Mouse (Mus musculus): ENCODE results near the gene Lgals1. TPM values are rescaled to one million over a fixed set of nuclear protein-coding genes. Genes with fewer than 3 reads are reported as not detected.

Lgals1 gene
- polyA plus RNA-seq, 1 experiment = 13,722 TPM

DNA sequence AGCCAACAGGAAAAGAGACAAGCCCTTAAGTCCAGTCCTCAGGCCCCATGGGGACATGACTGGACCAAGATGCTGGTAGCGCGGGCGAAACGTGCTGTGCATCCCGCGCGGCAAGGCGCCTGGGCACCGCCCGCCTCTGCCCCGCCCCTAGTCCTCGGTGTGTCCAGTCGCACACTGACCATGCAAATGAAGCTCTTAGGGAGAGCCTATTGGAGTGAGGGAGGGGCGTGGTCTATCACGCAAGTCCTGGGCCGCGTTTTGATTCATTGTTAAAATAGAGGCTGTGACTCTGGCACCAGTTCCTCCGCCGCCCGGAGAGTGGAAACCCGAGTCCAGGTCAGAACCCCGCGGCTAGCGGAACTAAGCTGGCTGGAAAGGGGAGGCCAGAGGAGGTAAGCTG is 21.1 kb downstream of the Lgals1 start, which contains the start of gene Triobp:
Triobp (plus strand) TSS at position 68 of the 400 bp plus-strand sequence.
- Histone ChIP-seq H3K36me3 (ENCODE audit: control insufficient read depth, insufficient read depth) (no peaks in the 10 kb centered on the region), H3K79me2 (ENCODE audit: control insufficient read depth, insufficient read depth) (no peaks in the 10 kb centered on the region)

DNA sequence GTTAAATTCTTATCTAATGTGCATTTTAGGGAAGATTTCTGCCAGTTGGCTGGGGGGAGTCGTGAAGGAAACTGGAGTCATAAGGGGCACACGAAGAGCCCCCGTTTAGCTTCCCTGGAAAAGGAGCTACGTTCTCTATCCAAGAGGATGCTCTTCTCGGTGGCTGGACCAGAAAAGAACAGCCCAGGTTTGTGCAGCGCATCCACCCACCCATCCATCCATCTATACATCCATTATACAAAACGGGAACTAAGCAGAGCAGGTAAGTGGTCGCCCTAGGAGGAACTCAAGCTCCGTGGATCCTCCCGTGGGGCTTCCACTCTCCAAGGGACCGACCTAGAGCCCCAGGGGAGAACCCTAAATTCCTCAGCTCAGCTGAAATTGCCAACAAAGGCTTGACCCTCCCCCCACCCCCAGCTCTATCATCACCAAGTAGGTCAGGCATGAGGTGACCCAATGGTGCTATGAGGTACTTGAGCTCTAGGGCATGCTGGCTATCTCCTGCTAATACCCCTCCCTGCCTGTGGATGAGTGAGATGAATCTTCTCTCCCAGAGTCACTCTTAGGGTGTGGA is 21.7 kb downstream of the Lgals1 start:
- H3K4me3 ChIP-seq = peak overlapping the region; percentile 25
- TF ChIP-seq REST (IDR thresholded peaks at IDR 0.05; ENCODE audit: insufficient read depth, insufficient read length) = no peak
- TF ChIP-seq POLR2A (IDR thresholded peaks at IDR 0.05; ENCODE audit: insufficient read length, low read depth) = no peak
- TF ChIP-seq TCF12 (IDR thresholded peaks at IDR 0.05; ENCODE audit: insufficient read depth, poor library complexity, severe bottlenecking) = no peak
- no peak for TF ChIP-seq USF1 (IDR thresholded peaks at IDR 0.05; ENCODE audit: low read depth)
- no peak for TF ChIP-seq SRF (IDR thresholded peaks at IDR 0.05; ENCODE audit: control insufficient read depth, insufficient read length, low read depth)
- no peak for TF ChIP-seq E2F4 (IDR thresholded peaks at IDR 0.05; ENCODE audit: insufficient read depth)
- no peak for TF ChIP-seq TCF3 (IDR thresholded peaks at IDR 0.05; ENCODE audit: insufficient read length, low read depth)
- no peak for TF ChIP-seq MAX (IDR thresholded peaks at IDR 0.05; ENCODE audit: low read depth)
- H3ac ChIP-seq (ENCODE audit: control insufficient read depth, insufficient read length) = no peak overlapping the region

More for the DNA sequence above, 21.1 kb downstream of the Lgals1 start, which contains the start of gene Triobp:
- peak within 1 kb of the TSS; percentile 25 for H3K4me3 ChIP-seq
- no peak within 1 kb of the TSS for H3ac ChIP-seq (ENCODE audit: control insufficient read depth, insufficient read length)
- TF ChIP-seq TCF12 (IDR thresholded peaks at IDR 0.05; ENCODE audit: insufficient read depth, poor library complexity, severe bottlenecking) = no peak
- TF ChIP-seq SRF (IDR thresholded peaks at IDR 0.05; ENCODE audit: control insufficient read depth, insufficient read length, low read depth) = no peak
- TF ChIP-seq MYOG (IDR thresholded peaks at IDR 0.05; ENCODE audit: control insufficient read depth in 1 of 3, insufficient read depth in 1 of 3, insufficient read length in 2 of 3, low read depth in 2 of 3) = no peak
- no peak for TF ChIP-seq POLR2AphosphoS2 (IDR thresholded peaks at IDR 0.05; ENCODE audit: insufficient read length, low read depth)
- no peak for TF ChIP-seq USF1 (IDR thresholded peaks at IDR 0.05; ENCODE audit: low read depth)
- TF ChIP-seq CEBPB (IDR thresholded peaks at IDR 0.05; ENCODE audit: insufficient read depth, poor library complexity, severe bottlenecking) = no peak
- peak; percentile 62 for TF ChIP-seq POLR2A (IDR thresholded peaks at IDR 0.05; ENCODE audit: insufficient read length, low read depth)
- no peak for TF ChIP-seq E2F4 (IDR thresholded peaks at IDR 0.05; ENCODE audit: insufficient read depth)
- peak within 1 kb of the TSS; percentile 90 for H3K4me2 ChIP-seq (ENCODE audit: low read depth)
- H3K27me3 ChIP-seq (ENCODE audit: control insufficient read depth, insufficient read depth, insufficient read length) = no peaks in the 10 kb centered on the region

DNA sequence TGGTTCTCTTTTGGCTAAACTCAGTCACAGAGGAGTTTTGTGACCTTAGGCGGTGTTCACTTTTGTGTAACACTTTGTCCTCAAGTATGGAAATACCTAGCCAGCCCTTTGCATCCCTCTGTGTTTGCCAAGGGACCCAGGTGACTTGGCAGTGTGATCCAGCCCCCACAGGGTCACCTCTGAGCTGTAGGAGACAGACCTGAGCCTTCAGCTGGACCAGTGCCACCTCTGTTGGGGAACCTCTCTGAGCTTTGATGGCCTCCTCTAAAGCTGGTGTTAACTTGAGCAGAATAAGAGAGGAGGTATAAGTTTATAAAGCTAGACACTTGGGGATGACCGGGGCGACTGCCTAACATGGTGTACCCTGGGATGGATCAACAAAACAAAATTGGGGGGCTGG is 22.4 kb downstream of the Lgals1 start:
- H3ac ChIP-seq (ENCODE audit: control insufficient read depth, insufficient read length) = no peak overlapping the region
- H3K79me2 ChIP-seq (ENCODE audit: control insufficient read depth, insufficient read depth) = no peaks in the 10 kb centered on the region
- H3K4me3 ChIP-seq = peak overlapping the region; percentile 25
- TF ChIP-seq SRF (IDR thresholded peaks at IDR 0.05; ENCODE audit: control insufficient read depth, insufficient read length, low read depth) (no peak), CEBPB (IDR thresholded peaks at IDR 0.05; ENCODE audit: insufficient read depth, poor library complexity, severe bottlenecking) (no peak), POLR2A (IDR thresholded peaks at IDR 0.05; ENCODE audit: insufficient read length, low read depth) (no peak), MAX (IDR thresholded peaks at IDR 0.05; ENCODE audit: low read depth) (no peak), TCF3 (IDR thresholded peaks at IDR 0.05; ENCODE audit: insufficient read length, low read depth) (no peak), USF1 (IDR thresholded peaks at IDR 0.05; ENCODE audit: low read depth) (no peak), REST (IDR thresholded peaks at IDR 0.05; ENCODE audit: insufficient read depth, insufficient read length) (no peak), E2F4 (IDR thresholded peaks at IDR 0.05; ENCODE audit: insufficient read depth) (no peak), MYOD1 (IDR thresholded peaks at IDR 0.05; ENCODE audit: control insufficient read depth in 1 of 3, insufficient read length in 2 of 3, low read depth in 2 of 3) (no peak), TCF12 (IDR thresholded peaks at IDR 0.05; ENCODE audit: insufficient read depth, poor library complexity, severe bottlenecking) (no peak), MYOG (IDR thresholded peaks at IDR 0.05; ENCODE audit: control insufficient read depth in 1 of 3, insufficient read depth in 1 of 3, insufficient read length in 2 of 3, low read depth in 2 of 3) (no peak), POLR2AphosphoS2 (IDR thresholded peaks at IDR 0.05; ENCODE audit: insufficient read length, low read depth) (no peak)
- H3K4me2 ChIP-seq (ENCODE audit: low read depth) = peak overlapping the region; percentile 90
- no peaks in the 10 kb centered on the region for H3K36me3 ChIP-seq (ENCODE audit: control insufficient read depth, insufficient read depth)
- H3K27me3 ChIP-seq (ENCODE audit: control insufficient read depth, insufficient read depth, insufficient read length) = no peaks in the 10 kb centered on the region

More for the DNA sequence above, 21.7 kb downstream of the Lgals1 start:
- H3K27me3 ChIP-seq (ENCODE audit: control insufficient read depth, insufficient read depth, insufficient read length) = no peaks in the 10 kb centered on the region
- H3K79me2 ChIP-seq (ENCODE audit: control insufficient read depth, insufficient read depth) = no peaks in the 10 kb centered on the region
- H3K36me3 ChIP-seq (ENCODE audit: control insufficient read depth, insufficient read depth) = no peaks in the 10 kb centered on the region
- peak overlapping the region; percentile 90 for H3K4me2 ChIP-seq (ENCODE audit: low read depth)

DNA sequence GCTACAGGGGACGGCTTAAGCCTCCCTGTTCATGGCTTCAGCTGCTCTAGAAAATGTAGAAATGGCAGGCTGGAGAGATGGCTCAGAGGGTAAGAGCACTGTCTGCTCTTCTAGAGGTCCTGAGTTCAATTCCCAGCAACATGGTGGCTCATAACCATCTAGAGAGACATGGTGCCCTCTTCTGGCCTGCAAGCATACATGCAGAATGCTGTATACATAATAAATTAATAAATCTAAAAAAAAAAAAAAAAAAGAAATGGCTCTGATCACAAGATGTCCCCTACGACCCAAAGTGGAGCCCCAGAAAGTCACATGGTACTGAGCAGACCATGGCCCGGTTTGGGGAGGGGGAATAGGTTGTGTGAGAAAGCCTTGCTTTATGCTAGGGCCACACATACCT is 29.1 kb downstream of the Lgals1 start:
- Histone ChIP-seq H3K27me3 (ENCODE audit: control insufficient read depth, insufficient read depth, insufficient read length) (no peaks in the 10 kb centered on the region), H3K4me2 (ENCODE audit: low read depth) (no peak overlapping the region), H3K4me3 (no peak overlapping the region), H3ac (ENCODE audit: control insufficient read depth, insufficient read length) (no peak overlapping the region), H3K36me3 (ENCODE audit: control insufficient read depth, insufficient read depth) (no peaks in the 10 kb centered on the region), H3K79me2 (ENCODE audit: control insufficient read depth, insufficient read depth) (no peaks in the 10 kb centered on the region)
- no peak for TF ChIP-seq MAX (IDR thresholded peaks at IDR 0.05; ENCODE audit: low read depth)
- no peak for TF ChIP-seq CEBPB (IDR thresholded peaks at IDR 0.05; ENCODE audit: insufficient read depth, poor library complexity, severe bottlenecking)
- TF ChIP-seq USF1 (IDR thresholded peaks at IDR 0.05; ENCODE audit: low read depth) = no peak
- TF ChIP-seq POLR2A (IDR thresholded peaks at IDR 0.05; ENCODE audit: insufficient read length, low read depth) = no peak

DNA sequence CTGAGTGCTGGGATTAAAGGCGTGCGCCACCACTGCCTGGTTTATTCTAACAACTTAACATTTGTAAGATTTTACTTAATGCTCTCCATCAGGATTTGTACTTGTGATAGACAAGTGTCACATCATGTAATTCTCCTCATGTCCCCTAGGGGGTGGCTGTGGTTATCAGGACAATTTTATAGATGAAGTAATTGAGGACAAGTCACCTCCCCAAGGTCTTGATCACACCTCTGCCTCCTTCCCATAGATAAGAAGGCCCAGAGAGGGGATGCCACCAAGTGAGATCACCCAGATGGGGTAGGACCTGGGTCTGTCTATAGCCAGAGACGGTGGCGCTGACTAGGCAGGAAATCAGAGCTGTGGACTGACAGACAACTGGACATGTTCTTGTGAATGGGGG is 29.8 kb downstream of the Lgals1 start:
- no peak overlapping the region for H3K4me3 ChIP-seq
- H3K36me3 ChIP-seq (ENCODE audit: control insufficient read depth, insufficient read depth) = no peaks in the 10 kb centered on the region
- H3K27me3 ChIP-seq (ENCODE audit: control insufficient read depth, insufficient read depth, insufficient read length) = no peaks in the 10 kb centered on the region
- no peak overlapping the region for H3ac ChIP-seq (ENCODE audit: control insufficient read depth, insufficient read length)
- no peak overlapping the region for H3K4me2 ChIP-seq (ENCODE audit: low read depth)
- no peaks in the 10 kb centered on the region for H3K79me2 ChIP-seq (ENCODE audit: control insufficient read depth, insufficient read depth)
- TF ChIP-seq CEBPB (IDR thresholded peaks at IDR 0.05; ENCODE audit: insufficient read depth, poor library complexity, severe bottlenecking) (no peak), MAX (IDR thresholded peaks at IDR 0.05; ENCODE audit: low read depth) (no peak), TCF3 (IDR thresholded peaks at IDR 0.05; ENCODE audit: insufficient read length, low read depth) (no peak), POLR2AphosphoS2 (IDR thresholded peaks at IDR 0.05; ENCODE audit: insufficient read length, low read depth) (no peak), E2F4 (IDR thresholded peaks at IDR 0.05; ENCODE audit: insufficient read depth) (no peak), POLR2A (IDR thresholded peaks at IDR 0.05; ENCODE audit: insufficient read length, low read depth) (no peak), USF1 (IDR thresholded peaks at IDR 0.05; ENCODE audit: low read depth) (no peak), REST (IDR thresholded peaks at IDR 0.05; ENCODE audit: insufficient read depth, insufficient read length) (no peak)
